Mouse (Mus musculus) left cerebral cortex, adult 8-10 months (tissue): ENCODE data around the gene Cdkl2. TPM values are rescaled to one million over a fixed set of nuclear protein-coding genes. Genes with fewer than 3 reads are reported as not detected.

Experiments
- DNase-seq, 2 experiments: peaks; one replicate each; pipeline ENCODE4 v3.0.0; 2022; ENCODE audit warnings: low spot score in 2 of 2
- total RNA-seq, 4 experiments: library from RNA; stranded (reverse); gene quantifications; 2 replicates each; pipeline ENCODE4 v1.2.4; 2022

The Cdkl2 gene
- 10 to 100 TPM; 30.0 to 32.2 (median 30.6) TPM for total RNA-seq

DNA sequence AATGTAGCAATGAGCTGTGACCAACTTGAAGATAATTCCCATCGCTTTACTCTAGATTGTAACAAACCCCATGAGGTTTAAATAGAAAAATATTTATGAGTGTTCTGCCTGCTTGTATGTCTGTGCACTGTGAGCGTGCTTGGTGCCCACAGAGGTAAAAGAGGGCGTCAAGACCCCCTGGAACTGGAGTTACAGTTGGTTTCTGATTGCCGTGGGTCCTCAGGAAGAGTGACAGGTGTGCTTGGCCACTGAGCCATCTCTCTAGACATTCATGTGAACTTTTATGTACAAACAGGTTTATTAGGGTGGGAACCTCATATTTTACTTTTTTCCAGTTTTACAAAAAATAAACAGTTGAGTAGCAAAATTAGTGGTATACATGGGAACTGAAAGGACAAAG is at the start of gene Cdkl2:
TSS of gene Cdkl2 (minus strand) at position 101 of the 400 bp plus-strand sequence.
- no peak for DNase-seq

- DNase-seq: no peak
Observed at GRCm38 (mm10) chr5:92087469-92087868, 43.8 kb upstream of the Cdkl2 start.

- no peak for DNase-seq
Observed at GRCm38 (mm10) chr5:92085821-92086550, 42.3 kb upstream of the Cdkl2 start.

GRCm38 (mm10) chr5:92085246-92085645 is 41.6 kb upstream of the Cdkl2 start:
- DNase-seq: no peak

- peak; percentile 90 to 95 for DNase-seq
Observed at GRCm38 (mm10) chr5:92083417-92084038, 39.8 kb upstream of the Cdkl2 start, which contains the start of gene G3bp2. Gene G3bp2 (minus strand): TSS chr5:92083719.

GRCm38 (mm10) chr5:92082821-92083401 is 39.2 kb upstream of the Cdkl2 start:
- peak; percentile 51 to 56 for DNase-seq

- DNase-seq: no peak
Observed at GRCm38 (mm10) chr5:92081326-92081725, 37.6 kb upstream of the Cdkl2 start.

DNA sequence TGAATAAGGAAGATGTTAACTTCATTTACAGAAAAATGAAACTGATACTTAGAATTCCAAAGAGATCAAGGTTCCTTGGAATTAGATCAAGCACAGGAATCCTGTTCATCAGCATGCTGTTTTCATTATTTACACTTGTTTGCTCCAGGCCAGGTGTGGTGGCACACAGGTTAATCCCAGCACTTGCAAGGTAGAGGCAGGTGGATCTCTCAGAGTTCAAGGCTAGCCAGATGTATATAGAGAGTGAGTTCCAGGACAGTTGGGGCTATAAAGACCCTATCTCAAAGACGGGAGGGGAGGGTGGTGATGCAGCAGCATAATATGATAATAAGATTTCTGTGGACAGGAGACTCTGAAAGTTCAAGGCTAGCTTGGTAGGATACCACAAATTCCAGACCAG is 36.7 kb upstream of the Cdkl2 start:
- no peak for DNase-seq

DNA sequence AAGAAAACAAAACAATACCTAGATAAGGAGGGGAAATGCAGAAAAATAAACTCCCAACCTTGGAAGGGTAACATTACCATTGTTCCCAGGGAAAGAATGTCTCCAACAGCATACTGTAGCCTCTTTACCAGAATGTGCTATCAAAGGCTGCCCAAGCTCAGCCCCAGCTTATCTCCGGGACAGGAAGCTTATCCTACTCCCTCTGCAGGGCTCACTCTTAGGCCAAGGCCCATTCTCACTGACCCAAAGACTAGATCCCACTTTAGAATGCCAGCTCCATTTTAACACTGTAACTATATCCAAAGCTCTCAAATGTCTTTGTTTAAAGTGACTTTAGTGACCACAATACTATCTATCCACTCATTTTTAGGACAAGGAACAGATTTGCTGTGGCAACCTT is 35.6 kb upstream of the Cdkl2 start:
- no peak for DNase-seq

DNA sequence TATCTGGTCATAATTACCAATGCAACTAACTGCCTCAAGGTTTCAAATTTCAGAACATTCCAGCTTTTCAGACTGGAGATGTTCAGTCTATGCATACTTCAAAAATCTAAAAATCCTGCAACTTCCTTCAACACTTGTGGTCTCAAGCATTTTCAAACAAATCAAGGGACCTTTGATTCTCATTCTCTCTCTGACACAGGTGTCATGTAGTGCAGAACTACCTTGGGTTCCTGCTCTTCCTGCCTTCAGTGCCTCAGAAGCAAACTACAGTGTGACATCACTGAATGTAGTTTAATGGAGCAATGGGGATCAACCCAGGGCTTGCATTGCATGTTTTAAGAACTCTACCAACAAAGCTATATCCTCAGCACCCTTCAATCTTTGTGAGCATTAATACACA is 35.1 kb upstream of the Cdkl2 start:
- DNase-seq: no peak

DNA sequence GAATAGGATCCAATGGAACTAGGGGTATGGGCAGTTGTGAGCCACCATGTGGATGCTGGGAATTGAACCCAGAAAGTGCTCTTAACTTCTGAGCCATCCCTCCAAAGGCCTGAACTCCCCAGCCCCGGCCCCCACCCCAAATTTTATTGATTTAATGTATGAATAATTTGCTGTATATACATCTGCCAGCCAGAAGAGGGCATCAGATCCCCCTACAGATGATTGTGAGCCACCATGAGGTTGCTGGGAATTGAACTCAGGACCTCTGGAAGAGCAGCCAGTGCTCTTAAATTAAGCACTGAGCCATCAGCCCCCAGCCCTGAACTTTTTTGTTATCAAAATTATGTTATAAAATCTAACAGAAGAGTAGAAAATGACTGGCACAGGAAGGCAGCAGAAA is 32.6 kb upstream of the Cdkl2 start:
- DNase-seq: no peak

GRCm38 (mm10) chr5:92074061-92074460 is 30.4 kb upstream of the Cdkl2 start:
- no peak for DNase-seq

DNA sequence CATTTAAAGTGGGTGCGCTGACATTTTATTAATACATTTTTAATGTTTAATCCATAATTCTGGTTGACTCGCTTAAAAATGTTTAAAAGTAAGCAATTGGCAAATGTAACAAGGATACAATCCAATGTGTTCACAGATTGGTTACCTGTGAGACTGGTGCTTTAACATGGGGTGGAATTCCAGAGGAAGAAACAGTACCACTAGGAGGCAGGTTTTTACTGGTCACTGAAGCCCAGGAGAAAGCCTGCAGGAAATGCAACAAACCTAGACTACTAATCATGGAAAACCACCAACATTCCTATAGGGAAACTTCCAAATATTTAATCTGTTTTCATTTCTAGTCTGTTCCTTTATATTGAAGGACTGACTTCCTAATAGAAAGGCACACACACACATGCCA is 19.5 kb upstream of the Cdkl2 start:
- no peak for DNase-seq

GRCm38 (mm10) chr5:92052866-92053265 is 9.2 kb upstream of the Cdkl2 start:
- DNase-seq: no peak

GRCm38 (mm10) chr5:92050419-92050818 is 6.7 kb upstream of the Cdkl2 start:
- no peak for DNase-seq

DNA sequence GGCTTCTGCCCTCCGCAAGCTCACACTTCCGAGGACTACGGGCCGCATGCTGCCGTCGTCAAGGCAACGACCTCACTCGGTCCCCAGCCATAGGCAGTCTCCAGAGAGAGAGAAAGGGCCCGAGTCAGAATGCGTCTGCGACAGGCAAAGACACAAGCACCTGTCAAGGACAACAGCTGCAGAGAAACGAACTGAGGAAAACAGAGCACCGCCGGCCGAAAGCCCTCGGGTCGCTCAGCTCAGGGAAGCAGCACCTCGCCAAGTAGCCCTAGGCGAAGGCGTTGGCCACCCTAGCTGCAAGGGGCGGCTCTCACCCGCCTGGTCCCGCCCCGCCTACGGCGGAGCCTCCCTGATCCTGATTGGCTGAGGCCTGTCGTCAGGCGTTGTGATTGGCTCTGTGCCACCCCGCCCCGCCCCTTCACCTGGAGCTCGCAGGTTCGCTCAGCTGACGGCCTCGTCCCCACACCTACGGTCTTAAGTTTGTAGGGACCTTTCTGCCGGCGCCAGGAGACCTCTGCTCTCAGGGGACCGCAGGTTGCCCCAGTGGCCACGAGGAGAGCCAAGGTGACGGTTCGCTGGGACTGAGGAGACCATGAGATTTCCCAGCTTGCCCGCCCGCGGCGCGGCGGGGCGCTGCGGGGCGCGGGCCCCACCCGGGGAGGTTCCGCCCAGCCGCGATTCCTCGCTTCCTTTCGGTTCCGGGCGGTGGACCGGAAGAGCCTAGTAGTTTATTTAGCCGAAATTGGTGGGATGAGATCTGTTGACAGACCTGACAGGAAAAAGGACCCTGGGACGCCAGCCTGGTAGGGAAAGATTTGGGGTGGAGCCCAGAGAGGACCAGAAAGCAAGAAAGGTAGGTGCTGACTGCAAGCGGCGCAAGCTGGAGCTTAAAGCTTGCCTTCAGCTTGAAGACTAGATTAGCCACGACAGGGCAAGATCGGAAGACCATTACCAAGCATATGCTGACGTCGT is 1.0 kb downstream of the Cdkl2 start:
- peak; percentile 95 to 96 for DNase-seq

- no peak for DNase-seq
Observed at GRCm38 (mm10) chr5:92019960-92020359, 23.7 kb downstream of the Cdkl2 start.

DNA sequence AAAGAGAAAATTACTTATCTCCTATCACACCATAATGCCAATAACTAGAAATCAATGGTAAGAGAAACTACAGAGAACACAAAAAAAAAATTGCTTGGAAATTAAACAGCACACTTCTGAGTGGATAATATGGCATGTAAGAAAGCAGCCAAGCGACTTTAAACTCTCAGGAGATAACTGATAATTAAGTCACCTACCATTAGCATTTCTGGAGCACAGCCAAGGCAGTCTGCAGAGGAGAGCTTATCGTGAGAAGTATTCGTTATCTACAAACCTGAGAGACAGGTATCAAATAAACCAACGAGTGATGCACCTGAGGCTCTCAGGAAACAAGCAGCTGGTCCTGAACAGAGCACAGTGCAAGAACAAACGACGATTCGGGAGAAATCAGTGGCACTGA is 31.9 kb downstream of the Cdkl2 start:
- DNase-seq: no peak

- DNase-seq: no peak
Observed at GRCm38 (mm10) chr5:92009827-92010226, 33.9 kb downstream of the Cdkl2 start.

DNA sequence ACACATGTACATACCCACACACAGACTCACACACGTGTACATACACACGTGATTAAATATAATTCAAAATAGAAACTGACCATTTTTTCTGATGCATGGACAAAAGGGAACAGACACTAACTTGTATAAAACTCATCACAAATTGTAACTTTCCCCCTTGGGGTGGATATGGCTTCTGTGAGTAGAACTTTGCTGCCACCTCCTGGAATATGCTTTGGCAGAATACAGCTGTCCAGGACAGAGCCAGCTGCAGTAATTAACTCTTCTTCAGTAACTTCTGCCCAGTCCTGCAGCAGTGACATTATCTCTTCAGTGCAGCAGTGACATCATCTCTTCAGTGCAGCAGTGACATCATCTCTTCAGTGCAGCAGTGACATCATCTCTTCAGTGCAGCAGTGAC is 40.7 kb downstream of the Cdkl2 start:
- DNase-seq: no peak

DNA sequence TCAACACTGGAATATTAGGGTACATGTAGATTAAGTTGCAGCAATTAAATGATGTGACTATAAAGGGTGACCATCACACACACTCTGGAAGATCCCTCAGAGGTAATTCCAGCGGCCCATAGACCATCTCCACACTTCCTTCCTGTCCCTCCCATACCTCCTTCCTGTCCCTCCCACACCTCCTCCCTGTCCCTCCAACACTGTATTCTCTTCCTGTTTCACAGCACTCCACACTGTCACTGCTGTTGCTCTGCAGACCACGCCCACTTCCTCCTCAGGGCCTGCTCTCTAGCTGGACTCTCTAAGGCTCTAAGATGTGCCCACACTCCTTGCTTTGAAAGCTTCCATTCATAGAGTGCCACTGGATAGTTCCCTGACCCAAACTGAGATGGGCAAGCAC is 42.9 kb downstream of the Cdkl2 start:
- DNase-seq: no peak

GRCm38 (mm10) chr5:91994546-91994945 is 49.1 kb downstream of the Cdkl2 start:
- DNase-seq: peak; percentile 8 to 69
